Mouse (Mus musculus) T-helper 17 cell (primary cell): ENCODE measurements around the gene Hdgf.

Experiments
- in situ Hi-C, 2 experiments: fragments of 300-600 bp; cut with MboI, MseI; formaldehyde crosslinking; loops; 1 replicate in 1 of 2; 2 replicates in 1 of 2; pipeline ENCODE4 v1.15.1; 2025; ENCODE audit warnings: high pct_unique_total_duplicates in 2 of 2

Gene Hdgf

DNA sequence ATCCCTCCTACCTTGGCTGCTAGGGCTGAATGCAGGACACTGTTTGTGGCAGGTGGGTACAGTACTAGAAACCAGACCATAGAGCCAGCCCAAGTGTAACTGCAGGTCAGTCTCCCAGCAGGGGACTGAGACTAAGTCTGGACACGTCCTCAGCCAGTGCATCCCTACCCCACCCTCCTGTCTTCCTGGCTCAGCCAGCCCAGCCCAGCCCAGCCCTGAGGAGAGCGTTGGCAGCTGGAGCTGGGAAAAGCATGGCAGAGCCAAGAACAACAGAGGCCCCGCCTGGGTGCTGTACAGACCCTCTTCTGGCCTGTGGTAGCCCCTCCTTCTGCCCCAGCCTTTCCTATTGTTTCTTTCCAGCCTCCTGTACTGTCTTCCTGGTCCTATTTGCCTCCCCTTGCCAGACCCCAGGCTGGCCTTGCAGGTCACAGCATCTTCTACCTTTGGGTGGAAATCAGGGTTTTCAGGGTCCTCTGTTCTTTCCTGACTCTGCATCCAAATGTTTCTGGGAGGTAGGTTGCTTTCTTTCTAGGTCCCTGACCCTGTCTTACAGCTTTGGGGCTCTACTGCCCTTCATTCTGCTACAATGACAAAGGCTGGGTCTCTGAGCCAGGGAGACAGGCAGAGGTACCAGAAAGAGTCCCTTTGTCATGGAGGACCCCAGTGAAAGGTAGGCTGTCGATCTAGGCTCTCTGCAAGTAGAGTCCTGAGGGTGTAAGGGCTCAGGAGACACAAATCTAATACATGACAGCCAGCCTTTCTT, 38.9 kb downstream of the Hdgf start:
- in situ Hi-C loops: no loop called here

DNA sequence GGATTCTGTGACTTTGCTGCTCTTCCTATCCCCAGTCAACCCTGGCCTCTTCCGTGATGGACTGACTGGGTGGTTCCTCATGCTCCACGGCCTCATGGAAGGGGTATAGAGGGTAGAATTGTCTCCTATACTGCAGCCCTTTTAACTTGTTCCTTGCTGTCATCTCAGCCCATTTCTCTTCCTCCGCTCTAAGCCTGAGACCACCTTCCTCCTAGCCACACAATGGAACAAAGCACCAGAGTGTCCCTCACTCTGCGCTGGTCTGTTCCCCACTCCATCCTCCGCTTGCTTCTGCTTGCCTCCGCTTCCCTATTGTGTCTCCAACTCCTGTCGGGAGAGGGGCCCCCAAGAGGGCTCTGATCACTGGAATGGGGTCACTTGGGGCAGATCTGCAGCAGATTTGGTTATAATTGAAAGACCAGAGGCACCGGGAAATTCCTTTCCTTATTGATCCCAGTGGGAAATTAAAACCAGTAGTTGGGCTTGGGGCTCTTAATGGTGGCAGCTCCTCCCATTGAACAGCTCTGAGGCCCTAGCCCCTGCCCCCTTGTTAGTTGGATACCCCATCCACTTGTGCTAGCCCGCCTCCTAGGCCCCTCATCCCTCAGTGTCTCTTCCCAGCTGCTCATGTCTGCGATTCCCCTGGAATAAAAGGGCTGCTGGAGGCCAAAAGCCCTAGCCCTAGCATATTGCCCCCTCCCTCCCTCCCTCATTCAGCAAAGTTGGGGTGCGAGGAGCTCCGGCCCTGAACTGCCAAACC, 39.8 kb downstream of the Hdgf start:
- in situ Hi-C loops: no loop called here

DNA sequence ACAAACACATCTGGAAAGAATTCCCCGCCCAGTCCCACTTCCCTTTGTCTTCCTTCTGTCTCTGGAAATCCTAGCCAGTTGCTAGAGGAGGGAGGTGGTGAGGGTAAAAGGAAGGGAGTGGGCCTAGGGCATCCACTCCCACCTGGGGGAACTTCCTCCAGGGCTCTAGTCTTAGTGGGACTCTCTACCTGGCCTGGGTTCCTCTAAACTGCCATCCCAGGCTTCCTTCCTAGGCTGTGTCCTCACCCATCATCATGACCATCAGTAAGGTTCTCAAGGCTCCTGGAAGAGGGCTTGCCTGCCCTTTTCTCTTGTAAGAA, 40.4 kb downstream of the Hdgf start:
- in situ Hi-C loops: no loop called here

DNA sequence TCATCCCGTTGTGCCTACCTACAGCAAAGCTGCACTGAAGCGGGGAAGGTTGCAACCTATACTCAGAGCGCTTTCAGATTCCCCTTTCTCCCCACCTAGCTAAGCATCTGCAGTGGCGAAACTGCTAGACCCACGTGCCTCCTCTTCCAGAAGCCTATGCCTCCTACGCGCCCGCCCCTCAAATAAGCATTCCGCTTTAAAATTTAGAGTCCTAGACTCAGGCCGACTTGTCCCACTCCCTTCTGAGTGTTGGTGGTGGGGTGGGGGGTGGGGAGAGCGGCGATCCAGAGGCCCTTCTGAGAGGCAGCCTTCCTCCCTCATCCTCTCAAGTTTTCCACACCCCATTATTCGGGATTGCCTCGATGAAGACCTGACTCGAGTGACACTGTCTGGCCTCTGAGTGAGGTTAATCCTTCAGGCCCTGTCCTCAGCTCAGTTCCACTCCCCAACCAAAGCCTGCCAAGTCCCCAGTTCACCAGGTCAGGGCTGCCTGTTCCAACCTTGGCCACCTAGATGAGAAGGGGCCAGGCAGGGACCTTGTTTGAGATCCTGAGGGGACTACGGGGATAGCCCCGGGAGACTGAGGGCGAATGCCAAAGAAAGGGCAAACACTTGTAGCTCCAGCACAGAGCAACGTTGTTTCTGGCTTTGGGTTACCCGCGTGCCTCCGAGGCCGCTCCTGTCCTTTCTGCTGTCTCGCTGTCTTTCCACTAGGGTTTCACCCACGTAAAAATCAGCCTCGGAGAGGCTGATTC, 41.1 kb downstream of the Hdgf start:
- in situ Hi-C loops: no loop called here

DNA sequence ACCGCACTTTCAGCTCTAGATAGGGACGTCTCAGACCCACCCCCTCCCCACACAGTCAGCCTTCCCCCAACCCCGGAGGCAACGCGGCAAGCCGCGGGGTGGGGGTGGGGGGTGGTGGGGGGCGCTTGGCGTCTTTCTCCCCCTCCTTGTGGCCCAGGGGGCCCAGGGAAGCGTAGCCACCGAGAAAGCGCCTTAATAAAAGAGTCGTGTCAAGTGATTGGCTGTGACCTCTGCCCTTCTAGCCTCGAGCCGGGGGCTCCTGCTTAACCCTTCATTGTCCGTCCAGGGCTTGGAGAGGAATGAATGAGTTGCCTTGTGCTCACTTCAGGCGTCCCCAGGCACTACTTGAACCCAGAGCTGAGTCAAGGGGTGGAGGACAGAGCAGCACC, 41.7 kb downstream of the Hdgf start:
- in situ Hi-C loops: no loop called here

DNA sequence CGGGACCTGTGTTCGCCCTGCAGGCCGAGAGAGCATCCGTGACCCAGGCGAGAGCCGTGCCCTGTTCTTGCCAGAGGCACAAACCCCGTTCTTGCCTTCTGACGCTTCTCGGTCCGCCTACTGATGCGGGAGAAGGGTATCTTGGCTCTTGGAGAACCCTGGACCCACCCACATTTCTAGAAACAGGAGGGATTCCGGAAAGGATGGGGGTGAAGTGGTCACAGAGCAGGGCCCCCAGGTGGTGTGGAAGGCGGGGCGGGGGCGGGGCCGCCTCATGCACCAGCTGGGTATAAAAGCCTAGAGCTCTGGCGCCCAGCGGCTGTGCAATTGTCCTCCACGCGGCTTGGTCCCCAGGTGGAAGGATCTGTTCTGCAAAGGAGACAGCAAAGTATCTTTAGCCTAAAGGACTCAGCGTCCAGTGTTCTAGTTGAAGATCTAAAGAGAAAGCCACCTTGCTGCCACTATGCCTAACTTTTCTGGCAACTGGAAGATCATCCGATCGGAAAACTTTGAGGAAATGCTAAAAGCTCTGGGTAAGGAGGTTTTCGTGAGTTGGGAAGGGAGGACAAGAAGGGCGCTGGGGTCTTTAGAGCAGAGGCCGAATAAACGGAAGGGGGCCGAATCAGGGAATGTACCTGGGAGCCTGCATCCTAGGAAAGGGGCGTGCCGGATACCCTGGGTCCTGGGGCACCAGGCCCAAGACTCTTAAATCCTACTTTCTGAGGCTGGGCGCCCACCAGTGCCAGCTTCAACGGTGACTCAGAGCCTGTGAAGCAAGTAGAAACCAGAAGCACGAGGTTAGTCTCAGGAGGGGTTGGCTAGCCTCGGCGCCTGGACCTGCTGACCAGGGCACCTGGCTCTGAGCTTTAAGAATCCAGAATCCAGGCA, 42.5 kb downstream of the Hdgf start, which contains the start of gene Crabp2:
Gene Crabp2 (plus strand): TSS at position 289 of the 888 bp plus-strand sequence.
- in situ Hi-C loops: no loop called here

DNA sequence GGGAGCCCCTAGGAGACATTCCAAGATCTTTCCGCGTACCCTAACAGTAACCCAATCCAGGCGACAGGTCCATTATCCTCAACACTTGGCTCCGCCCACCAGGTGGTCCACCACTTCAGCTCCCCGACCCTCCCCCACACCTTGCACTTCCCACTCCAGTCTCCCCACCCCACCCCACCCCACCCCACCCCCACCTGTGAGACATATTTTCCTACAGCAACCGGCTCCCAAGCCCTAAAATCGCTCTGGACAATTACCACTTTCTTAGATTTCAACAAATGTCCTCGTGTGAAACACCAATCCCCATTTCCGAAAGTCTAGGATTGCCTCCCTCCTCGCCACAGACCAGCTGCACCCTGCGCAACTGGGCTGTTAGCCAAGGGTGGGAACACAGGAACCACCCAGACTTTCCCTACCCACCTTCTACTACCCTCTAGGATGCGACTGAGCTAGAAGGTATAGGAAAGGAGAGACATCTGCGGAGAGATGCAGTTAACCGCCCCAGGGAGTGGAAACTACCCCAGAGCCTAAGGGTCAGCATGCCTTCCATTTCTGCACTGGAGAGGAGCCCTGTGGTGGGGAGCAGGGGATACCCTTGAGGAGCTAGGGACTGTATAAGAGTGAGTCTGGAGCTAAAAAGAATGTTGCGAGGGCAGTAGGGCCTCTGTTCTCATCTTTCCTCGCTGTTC, 43.3 kb downstream of the Hdgf start:
- in situ Hi-C loops: no loop called here

DNA sequence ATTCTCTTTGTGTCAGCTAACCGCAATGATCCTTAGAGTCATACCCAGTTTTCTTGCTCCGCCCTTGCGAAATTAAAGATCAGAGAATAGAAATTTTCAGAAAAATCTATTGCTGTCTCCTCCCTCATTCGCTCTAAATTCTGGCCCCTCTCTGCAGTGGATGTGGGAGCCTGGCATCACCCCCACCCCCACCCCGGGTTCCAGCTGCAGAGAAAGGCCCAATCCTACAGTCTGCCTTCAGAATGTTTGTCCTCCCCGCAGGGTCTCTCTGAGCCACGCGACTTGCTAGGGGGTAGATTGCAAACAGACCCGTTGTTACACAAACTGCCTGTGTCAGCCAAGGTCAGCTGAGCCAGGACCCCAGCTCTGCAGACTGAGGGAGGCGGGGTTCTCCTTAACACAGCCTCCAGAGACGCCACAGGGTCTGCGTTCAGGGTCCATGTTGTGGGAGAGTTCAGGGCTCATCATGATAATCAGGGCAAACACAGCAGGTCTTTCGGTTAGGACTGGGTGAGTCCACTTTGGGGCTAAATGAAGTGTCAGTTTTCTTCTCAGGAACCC, 43.9 kb downstream of the Hdgf start:
- in situ Hi-C loops: loop anchor here in 1 of 2 experiments (25.0 kb wide), 1 partner anchor 1487 kb away; the partner anchor contains the start of genes Pbxip1 and Pygo2

DNA sequence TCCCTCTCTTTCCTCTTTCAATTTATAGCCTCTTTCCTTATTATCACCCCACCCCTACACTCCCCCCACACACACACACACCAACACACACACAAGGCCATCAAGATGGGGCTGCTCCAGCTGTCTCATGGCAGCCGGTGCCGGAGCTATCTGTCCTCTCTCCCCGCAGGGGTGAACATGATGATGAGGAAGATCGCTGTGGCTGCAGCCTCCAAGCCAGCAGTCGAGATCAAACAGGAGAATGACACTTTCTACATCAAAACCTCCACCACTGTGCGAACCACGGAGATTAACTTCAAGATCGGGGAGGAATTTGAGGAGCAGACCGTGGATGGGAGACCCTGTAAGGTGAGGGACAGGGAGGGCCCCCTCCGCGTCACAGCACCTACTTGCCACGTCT, 45.8 kb downstream of the Hdgf start:
- in situ Hi-C loops: loop anchor here in 1 of 2 experiments (25.0 kb wide), 1 partner anchor 1485 kb away; the partner anchor contains the start of genes Pbxip1 and Pygo2

DNA sequence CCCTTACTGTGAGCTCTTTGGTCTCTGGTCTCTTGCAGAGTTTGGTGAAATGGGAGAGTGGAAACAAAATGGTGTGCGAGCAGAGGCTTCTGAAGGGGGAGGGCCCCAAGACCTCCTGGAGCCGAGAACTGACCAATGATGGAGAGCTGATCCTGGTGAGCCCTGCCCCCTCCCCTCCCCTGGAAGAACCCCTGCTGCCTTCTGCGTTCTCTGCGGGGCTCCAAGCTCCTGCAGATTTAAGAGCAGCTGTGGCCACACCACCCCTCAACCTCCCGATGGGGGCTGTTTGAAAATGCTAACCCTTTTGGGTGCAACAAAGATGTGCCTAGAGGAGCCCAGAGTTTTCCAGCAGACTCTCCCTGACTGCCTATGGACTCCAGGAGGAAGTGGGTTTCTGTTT, 46.3 kb downstream of the Hdgf start:
- in situ Hi-C loops: loop anchor here in 1 of 2 experiments (25.0 kb wide), 1 partner anchor 1485 kb away; the partner anchor contains the start of genes Pbxip1 and Pygo2

DNA sequence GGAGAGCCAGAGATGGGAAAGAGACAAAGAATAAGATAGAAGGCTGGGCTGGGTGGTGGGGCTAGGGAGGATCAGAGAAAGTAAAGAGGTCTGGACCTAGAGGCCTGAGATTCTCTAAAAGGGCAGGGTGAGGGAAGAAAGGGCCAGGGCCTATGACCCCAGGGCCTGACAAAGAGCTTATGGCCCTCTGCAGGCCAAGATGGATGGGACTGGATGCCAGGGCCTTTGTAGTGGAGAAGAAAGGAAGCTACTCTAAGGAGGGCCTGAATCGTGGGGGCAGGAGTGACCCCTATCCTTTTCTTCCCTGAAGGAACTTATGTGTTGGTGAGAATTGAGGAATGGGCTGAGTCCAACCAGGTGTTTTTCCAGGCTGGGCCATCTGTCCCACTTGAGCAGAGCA, 51.9 kb downstream of the Hdgf start:
- in situ Hi-C loops: loop anchor here in 1 of 2 experiments (25.0 kb wide), 1 partner anchor 1479 kb away; the partner anchor contains the start of genes Pbxip1 and Pygo2

DNA sequence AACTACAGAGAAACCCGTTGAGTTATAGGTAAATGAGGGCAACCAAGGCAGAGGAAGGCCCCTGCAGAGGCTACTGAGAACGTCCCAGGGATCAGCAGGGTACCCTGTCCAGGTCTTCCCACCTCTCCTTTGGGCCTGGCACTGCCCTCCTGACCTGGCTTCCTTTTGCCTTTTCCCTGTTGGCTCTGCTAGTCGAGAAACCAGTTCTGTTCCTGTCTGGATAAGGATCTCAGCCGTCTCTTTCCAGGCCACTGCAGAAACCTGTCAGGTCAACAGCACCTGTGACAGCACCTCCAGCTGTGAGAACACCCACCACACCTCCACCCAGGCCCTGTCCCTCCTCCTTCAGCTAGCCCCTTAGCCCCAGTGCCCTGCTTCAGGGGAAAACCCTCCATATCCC, 52.4 kb downstream of the Hdgf start:
- in situ Hi-C loops: loop anchor here in 1 of 2 experiments (25.0 kb wide), 1 partner anchor 1479 kb away; the partner anchor contains the start of genes Pbxip1 and Pygo2

DNA sequence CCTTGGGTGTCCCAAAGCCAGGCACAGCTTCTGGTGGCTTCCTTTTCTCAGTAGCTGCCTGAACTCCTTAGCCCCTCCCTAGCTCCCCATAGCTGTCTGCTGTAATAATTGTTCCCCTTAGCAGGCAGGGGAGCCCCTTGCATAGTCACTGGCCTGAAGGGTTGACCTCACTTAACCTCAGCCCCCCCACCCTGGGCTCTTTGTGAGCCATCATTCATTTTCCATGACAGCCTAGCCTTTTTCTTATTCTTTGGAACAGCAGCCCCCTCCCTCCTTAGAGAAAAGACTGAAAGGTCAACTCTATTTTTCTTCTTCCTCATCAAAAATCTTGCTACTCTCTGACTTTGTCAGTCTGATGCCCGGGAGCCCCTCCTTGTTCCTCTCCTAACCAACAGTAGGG, 52.8 kb downstream of the Hdgf start:
- in situ Hi-C loops: loop anchor here in 1 of 2 experiments (25.0 kb wide), 1 partner anchor 1478 kb away; the partner anchor contains the start of genes Pbxip1 and Pygo2

DNA sequence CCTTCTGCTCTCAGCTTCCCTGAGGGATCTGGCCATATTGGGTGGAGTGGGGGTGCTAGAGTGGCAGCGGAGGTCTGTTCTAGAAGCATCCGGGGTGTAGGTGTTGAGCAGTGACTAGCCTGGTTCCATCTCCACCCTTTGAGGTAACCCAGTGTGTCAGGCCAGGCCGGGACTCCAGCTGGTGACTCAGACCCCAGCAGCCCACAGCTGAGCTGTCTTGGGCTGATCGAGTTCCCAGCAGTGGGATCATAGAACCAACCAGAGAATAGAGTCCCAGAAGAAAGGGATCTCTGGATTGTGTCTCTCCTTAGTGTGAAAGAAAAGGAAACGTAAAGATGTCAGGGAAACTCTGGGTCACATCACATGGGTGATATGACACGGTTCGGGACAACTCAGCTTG, 53.2 kb downstream of the Hdgf start:
- in situ Hi-C loops: loop anchor here in 1 of 2 experiments (25.0 kb wide), 1 partner anchor 1478 kb away; the partner anchor contains the start of genes Pbxip1 and Pygo2

DNA sequence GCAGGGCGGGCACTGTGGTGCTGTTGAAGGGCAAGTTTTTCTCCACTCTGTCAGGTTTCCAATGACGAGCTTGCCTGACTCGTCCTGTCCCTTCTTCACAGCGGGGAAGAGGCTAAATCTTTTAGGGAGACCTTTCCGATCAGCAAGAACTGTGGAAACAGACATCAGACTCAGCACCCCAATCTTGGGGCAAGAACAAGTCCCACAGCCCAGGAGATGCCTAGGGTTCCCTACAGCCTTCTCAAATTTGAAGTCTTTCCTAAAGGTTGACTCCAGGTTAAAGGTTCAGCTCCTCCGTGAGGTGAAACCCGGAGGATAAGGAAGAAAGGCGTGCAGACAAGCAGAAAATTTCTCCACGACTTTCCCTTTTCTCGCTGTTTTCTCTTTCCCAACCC, 54.1 kb downstream of the Hdgf start:
- in situ Hi-C loops: loop anchor here in 1 of 2 experiments (25.0 kb wide), 1 partner anchor 1477 kb away; the partner anchor contains the start of genes Pbxip1 and Pygo2

DNA sequence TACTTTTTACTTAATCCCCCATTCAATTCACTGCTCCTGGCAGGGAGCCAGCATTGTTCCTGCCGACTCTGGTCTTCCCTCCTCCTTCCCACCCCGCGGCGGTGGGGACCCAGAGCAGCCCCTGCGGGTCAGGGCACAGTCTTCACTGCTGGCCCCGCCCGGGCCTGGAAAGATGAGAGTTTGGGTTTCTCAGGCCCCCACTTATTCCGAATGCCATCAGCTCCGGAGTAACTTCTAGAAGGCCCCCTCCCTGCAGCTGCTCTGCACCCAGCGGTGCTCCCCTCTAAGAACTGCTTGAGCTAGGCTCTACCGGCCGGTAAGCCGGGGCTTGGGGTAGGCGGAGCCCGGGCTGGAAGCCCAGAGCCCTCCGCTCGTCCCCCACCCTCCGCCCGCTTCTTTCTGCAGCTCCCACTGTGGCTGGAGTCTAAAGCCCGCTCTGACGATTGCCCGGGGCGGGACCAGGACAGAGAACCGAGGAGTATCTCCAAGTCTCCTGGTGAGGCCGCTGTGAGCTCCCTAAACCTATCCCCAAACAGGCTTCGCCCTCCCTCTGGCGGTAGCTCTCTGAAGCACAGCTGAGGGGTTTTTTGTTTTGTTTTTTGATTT, 54.6 kb downstream of the Hdgf start:
- in situ Hi-C loops: loop anchor here in 1 of 2 experiments (25.0 kb wide), 1 partner anchor 1477 kb away; the partner anchor contains the start of genes Pbxip1 and Pygo2
